10 mouse cellular contexts compared by ENCODE assay signal in genomic region chr13:111410831-111411230, GRCm38 (mm10).
DNase-seq lines count a peak whose midpoint lies in the region; ATAC-seq and TF ChIP-seq lines count a peak whose summit lies in the region.
"Had no signal": no experiment of that assay in that cellular context is flagged by ENCODE, and none has a peak within 500 bp of the region (broad histone marks: within the 10 kb centered on the region; RNA-seq: fewer than 3 reads in every experiment).

No protein-coding gene starts in this region.

- no peak overlapping the region for H3K4me3 ChIP-seq in MEL (ENCODE audit: control insufficient read depth in 1 of 2, insufficient read depth in 1 of 2, low read depth in 2 of 2, low read length in 2 of 2)
- H3K4me3 ChIP-seq in cerebellum, adult 2 months (replicated peaks; ENCODE audit: insufficient read depth, low read depth, low read length), result no peak overlapping the region
- H3K4me3 ChIP-seq in hindbrain, embryonic 13.5 days, result no peak overlapping the region
- H3K4me3 ChIP-seq: erythroblast, embryonic 14.5 days; midbrain, embryonic 12.5 days had no signal

- DNase-seq in layer of hippocampus, postnatal 10 days (ENCODE audit: low spot score in 2 of 2), result peak; percentile 29 to 51
- DNase-seq in layer of hippocampus, postnatal 36 days, result no peak
- DNase-seq in MEL (ENCODE audit: low read depth, low spot score), result peak; percentile 64
- DNase-seq in cerebellum, adult 2 months, result peak; percentile 28 to 50
- peak; percentile 64 for DNase-seq in lung, postnatal 36 days
- DNase-seq in urinary bladder, postnatal 14 days (ENCODE audit: low spot score), result no peak
- no peak for DNase-seq in ovary, postnatal 14 days (ENCODE audit: low spot score)

- WGBS in cerebellum, adult 2 months, result 3% methylated on average over 7 of the region's 7 CpGs
- WGBS in hindbrain, embryonic 13.5 days, result 3% methylated on average over 7 of the region's 7 CpGs

- no peak overlapping the region for H3K27ac ChIP-seq in MEL (ENCODE audit: control insufficient read depth, low read depth, low read length)
- no peak overlapping the region for H3K27ac ChIP-seq in cerebellum, adult 2 months (ENCODE audit: insufficient read depth, low read length)
- H3K27ac ChIP-seq in hindbrain, embryonic 13.5 days, result no peak overlapping the region
- H3K27ac ChIP-seq: midbrain, embryonic 12.5 days had no signal

- TF ChIP-seq CTCF in MEL (IDR thresholded peaks at IDR 0.05 in 2 of 3, conservative IDR thresholded peaks at IDR 0.05 in 1 of 3; ENCODE audit: control insufficient read depth in 1 of 3, insufficient read depth in 1 of 3, low read depth in 2 of 3, low read length in 3 of 3, poor library complexity in 1 of 3, severe bottlenecking in 1 of 3), result peak; percentile 19 to 82 (median 75); a peak in 4 of 6 replicates
- peak; percentile 36; the same call in 1 of the 2 replicates for TF ChIP-seq CTCF in cerebellum, adult 2 months (IDR thresholded peaks at IDR 0.05; ENCODE audit: borderline replicate concordance, insufficient read depth, low read depth, low read length)

- no peak for TF ChIP-seq POLR2A in MEL (IDR thresholded peaks at IDR 0.05; ENCODE audit: control insufficient read depth in 1 of 2, insufficient read depth in 1 of 2, low read depth in 1 of 2, low read length in 2 of 2, poor library complexity in 1 of 2)
- TF ChIP-seq POLR2A in cerebellum, adult 2 months (IDR thresholded peaks at IDR 0.05; ENCODE audit: borderline replicate concordance, insufficient read depth, low read length), result no peak

- 0 out of 4 replicates have a peak, but pooled peaks cover 0 to 3% of the 10 kb centered on the region in 2 experiments for H3K4me1 ChIP-seq in MEL (ENCODE audit: control insufficient read depth in 1 of 2, insufficient read depth in 2 of 2, low read length in 2 of 2)
- H3K4me1 ChIP-seq in cerebellum, adult 2 months (ENCODE audit: control insufficient read depth, insufficient read depth, low read length), result no peaks in the 10 kb centered on the region
- H3K4me1 ChIP-seq in hindbrain, embryonic 13.5 days (replicated peaks), result 0 out of 2 replicates have a peak, but pooled peaks cover 4% of the 10 kb centered on the region
- H3K4me1 ChIP-seq: midbrain, embryonic 12.5 days had no signal

- no peaks in the 10 kb centered on the region for H3K27me3 ChIP-seq in MEL (ENCODE audit: control insufficient read depth in 1 of 2, insufficient read depth in 2 of 2, low read length in 2 of 2)
- H3K27me3 ChIP-seq in cerebellum, adult 2 months (ENCODE audit: control insufficient read depth, insufficient read depth, low read length), result no peaks in the 10 kb centered on the region
- no peaks in the 10 kb centered on the region for H3K27me3 ChIP-seq in hindbrain, embryonic 13.5 days
- H3K27me3 ChIP-seq: midbrain, embryonic 12.5 days had no signal

- no peaks in the 10 kb centered on the region for H3K79me2 ChIP-seq in MEL (ENCODE audit: control insufficient read depth, insufficient read depth, low read length, poor library complexity)

- ATAC-seq in hindbrain, embryonic 13.5 days (ENCODE audit: low FRiP score), result 0 out of 2 replicates have a peak, but pooled peaks have one; percentile 6

- TF ChIP-seq RAD21 in MEL (IDR thresholded peaks at IDR 0.05; ENCODE audit: low read depth, low read length), result peak; percentile 87

- H3K9ac ChIP-seq in MEL (ENCODE audit: control insufficient read depth, low read depth, low read length, poor library complexity, severe bottlenecking), result no peak overlapping the region
- no peak overlapping the region for H3K9ac ChIP-seq in hindbrain, embryonic 13.5 days
- H3K9ac ChIP-seq: midbrain, embryonic 12.5 days had no signal

- no peak for TF ChIP-seq EP300 in MEL (IDR thresholded peaks at IDR 0.05; ENCODE audit: low read depth in 1 of 2, low read length in 2 of 2)

- no peaks in the 10 kb centered on the region for H3K36me3 ChIP-seq in MEL (ENCODE audit: control insufficient read depth in 1 of 2, insufficient read depth in 2 of 2, low read length in 2 of 2)
- H3K36me3 ChIP-seq in hindbrain, embryonic 13.5 days, result no peaks in the 10 kb centered on the region
- H3K36me3 ChIP-seq: midbrain, embryonic 12.5 days had no signal

- H3K4me2 ChIP-seq in hindbrain, embryonic 13.5 days, result no peak overlapping the region
- H3K4me2 ChIP-seq: midbrain, embryonic 12.5 days had no signal

- no peaks in the 10 kb centered on the region for H3K9me3 ChIP-seq in MEL (replicated peaks; ENCODE audit: insufficient read depth, low read length)
- no peaks in the 10 kb centered on the region for H3K9me3 ChIP-seq in hindbrain, embryonic 13.5 days
- H3K9me3 ChIP-seq: midbrain, embryonic 12.5 days had no signal

TF ChIP-seq in MEL, 35 proteins besides CTCF, POLR2A, EP300 and RAD21:
- TF ChIP-seq ZMIZ1 (IDR thresholded peaks at IDR 0.05; ENCODE audit: low read depth, low read length) (no peak), USF2 (IDR thresholded peaks at IDR 0.05; ENCODE audit: borderline replicate concordance in 1 of 2, insufficient read depth in 1 of 2, low read depth in 1 of 2, low read length in 2 of 2) (no peak), ZC3H11A (IDR thresholded peaks at IDR 0.05; ENCODE audit: low read depth, low read length) (peak; percentile 78), NELFE (IDR thresholded peaks at IDR 0.05; ENCODE audit: low read depth, low read length) (no peak), SMC3 (IDR thresholded peaks at IDR 0.05; ENCODE audit: low read depth, low read length) (peak; percentile 80)

Comparison
In these comparisons a context has a peak if more than half of its experiments do, and no peak if none do; other contexts are left out.
1. DNase-seq: peak in layer of hippocampus, postnatal 10 days (2 of 2), MEL (single experiment), cerebellum, adult 2 months (2 of 2) and lung, postnatal 36 days (single experiment); none in layer of hippocampus, postnatal 36 days (0 of 2), urinary bladder, postnatal 14 days (single experiment) and ovary, postnatal 14 days (single experiment).